Mouse (Mus musculus) embryo, embryonic 10.5 days (tissue): Measurements from ENCODE around the gene Nt5m.

ENCODE experiments used
- DNase-seq: peaks from one replicate; pipeline ENCODE4 v3.0.0-alpha.2; 2015; ENCODE audit warnings: low spot score

The Nt5m gene

DNA sequence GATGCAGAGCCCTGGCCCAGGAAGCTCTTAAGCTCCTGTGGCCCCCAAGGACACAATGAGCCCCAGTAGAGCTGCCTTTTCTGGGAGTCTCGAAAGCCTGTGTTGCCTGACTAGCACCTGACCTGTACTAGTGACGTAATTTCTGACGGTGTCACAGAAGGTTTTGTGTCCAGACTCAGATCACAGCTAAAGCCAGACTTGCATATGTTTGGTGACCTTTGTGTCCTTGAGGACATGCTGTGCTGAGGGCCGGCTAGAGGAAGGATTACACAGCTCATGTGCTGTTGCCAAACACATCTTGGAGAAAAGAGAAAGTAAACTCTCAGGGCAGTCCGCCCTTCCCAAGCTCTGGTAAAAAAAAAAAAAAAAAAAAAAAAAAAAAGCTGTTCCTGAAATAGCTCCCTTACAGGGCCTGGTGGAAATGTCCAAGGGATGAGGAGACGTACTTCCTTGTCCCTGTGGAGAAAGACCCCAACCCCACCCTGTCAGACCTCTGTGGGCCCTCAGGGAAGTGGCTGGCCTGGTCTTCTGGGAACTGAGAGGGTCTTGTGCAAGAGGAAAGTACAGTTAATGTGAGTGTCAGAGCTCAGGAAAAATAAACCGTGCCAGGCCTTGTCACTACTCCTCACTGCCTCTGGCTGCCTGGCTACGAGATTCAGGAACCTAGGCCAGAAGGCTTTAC, 62.9 kb downstream of the Nt5m start:
- DNase-seq, result no peak

DNA sequence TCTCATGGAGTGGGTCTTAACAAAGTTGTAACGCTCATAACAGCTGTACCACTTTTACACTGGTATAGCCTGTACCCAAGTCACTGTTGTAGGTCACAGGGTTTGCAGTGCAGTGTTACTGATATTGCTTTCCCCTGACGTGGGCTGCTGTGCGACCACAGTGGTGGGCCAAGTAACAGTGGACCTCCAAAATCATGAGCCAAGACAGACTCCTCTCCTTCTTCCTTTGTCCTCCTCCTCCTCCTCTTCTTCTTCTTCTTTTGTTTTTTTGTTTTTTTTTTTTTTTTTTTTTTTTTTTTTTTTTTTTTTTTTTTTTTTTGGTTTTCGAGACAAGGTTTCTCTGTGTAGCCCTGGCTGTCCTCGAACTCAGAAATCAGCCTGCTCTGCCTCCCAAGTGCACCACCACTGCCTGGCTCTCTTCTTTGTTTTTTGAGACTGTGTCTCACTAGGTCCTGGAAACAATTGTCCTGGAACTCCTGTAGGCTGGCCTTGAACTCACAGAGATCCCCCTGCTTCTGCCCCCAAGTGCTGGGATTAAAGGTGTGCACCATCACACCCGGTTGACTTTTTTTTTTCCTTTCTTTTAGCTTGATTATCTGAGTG, 67.4 kb downstream of the Nt5m start:
- DNase-seq, result no peak

DNA sequence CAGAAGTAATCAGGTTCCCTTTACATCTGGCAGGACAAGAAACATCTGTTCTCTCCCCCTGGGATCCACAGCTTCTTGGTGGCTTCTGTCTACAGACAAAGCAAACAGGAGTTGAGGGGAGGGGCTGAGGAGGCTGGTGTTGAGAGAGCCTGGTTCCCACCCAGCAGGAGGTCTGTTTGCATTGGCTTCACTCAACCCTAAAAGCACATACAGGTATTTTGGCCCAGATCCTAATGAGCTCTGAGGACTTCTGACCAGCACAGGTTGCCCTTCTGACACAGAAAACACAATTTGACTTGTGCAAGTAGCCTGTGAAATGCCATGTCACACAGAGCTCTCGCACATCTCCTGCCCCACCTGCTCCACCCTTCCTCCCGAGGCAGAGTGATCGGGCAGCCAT, 69.2 kb downstream of the Nt5m start:
- DNase-seq, result no peak

DNA sequence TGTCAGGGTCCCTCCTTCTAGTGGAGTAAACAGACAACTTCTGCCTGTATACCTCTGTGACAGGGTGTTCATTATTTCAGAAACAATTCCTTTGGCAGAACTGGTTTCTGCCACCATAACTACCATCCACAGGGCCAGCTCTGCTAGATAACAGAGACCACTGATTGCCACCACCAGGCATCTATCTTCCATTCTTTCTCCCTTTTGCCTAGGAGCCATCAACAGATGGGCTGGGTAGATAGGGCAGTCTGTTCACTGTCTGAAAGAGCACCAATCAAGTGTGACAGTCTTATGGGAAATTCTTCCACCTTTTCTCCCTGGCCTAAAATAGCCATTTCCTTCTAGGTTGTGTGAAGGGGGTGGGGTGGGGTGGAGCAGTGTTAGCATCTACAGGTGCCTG, 71.3 kb downstream of the Nt5m start:
- DNase-seq, result no peak

DNA sequence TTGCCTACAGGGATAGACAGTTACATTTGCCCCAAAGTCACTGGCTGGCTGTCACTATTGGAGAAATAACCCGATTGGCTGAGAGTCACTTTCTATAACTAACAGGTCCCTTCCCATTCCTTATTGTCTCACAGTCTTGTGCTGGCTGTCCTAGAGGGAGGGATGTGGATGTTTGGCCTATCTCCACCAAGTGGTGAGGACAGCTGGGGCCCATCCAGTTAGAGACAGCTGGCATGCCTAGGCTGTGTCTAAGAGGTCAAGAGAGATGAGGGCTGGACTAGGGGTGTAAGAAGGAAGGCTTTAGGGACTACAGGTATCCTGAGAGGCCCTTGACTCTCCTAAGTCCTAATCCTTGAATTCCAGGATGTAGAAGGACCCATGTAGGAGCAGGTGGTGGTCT, 72.3 kb downstream of the Nt5m start:
- DNase-seq, result no peak

DNA sequence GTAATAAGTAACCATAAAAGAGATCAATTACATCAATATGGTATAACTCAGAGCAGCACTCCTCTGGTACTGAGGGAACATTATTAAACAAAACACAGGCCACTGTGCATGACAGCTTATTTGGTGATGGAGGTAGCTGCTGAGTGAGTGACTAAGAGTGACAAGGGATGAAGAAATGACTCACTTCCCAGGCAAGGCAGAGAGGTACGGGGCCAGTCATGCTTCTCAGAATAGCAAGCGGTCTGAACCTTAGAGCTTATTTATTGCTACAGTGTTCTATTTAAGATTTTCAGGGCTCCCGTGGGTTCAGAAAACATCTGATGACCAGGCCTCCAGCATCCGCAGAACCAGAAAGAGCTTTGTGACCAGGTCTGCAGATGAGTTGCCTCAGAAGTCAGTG, 74.5 kb downstream of the Nt5m start:
- no peak for DNase-seq

DNA sequence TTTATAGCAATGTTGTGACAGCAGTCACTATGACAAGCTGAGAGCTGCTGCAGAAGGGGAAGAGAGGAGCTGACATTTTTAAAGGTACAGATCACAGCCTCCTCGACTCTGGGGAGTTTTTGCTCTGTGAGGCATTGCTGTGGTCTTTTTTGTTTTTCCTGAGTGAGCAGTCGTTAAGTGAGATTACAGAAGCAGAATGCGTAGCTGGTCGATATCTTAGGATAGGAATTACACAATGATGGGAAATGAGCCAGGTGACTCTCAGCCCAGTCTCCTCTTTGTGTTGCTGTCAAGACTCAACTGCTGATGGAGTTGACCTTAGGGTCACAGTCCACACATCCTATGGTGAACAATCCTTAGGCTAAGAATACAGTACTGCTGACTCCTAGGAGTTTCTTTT, 78.8 kb downstream of the Nt5m start:
- no peak for DNase-seq

DNA sequence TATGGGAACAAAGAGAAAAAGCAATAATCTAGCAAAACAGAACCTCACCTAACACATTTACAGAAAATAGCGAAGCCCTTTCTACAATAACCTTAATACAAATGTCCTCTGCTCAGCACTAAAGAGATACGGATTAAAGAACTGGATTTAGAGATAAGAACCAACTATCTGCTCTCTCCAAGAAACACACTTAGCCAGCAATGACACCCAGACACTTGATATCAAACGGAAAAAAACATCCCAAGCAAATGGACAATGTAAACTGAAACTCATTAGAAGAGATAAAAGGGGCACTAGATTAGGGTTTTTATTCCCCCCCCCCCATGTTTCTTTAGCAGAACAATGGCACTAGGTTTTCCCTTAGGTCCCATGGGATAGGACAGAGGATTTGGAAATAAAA, 80.2 kb downstream of the Nt5m start:
- DNase-seq, result no peak

DNA sequence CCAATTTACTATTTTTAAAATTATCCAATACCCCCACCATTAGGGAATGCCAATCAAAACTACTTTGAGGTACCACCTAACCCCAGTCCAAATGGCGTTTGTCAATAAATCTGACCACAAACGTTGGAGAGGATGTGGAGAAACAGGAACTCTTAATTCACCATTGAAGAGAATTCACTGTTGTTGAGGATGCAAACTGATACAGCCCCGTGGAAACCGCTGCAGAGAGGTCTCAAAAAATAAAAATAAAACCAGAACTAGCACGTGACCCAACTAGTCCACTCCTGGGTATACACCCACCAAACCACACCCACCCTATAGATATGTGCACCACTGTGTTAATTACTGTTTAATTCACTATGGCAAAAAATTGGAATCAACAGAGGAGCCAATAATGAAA, 81.1 kb downstream of the Nt5m start:
- DNase-seq, result no peak

DNA sequence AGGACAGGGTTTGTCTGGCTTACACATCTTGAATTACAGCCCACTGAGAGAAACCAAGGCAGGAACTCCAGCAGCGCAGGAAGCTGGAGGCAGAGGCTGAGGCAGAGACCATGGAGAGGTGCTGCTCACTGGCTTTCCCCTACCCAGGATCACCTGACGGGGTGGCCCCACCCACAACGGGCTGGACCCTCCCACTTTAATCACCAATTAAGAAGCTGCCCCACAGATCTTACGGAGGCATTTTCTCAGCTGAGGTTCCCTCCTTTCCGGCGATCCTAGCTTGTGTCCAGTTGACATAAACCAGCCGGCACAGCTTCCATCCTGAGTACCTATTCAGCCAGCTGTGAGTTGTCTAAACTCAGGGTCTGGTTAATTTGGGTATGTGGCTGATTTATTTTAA, 82.0 kb downstream of the Nt5m start:
- DNase-seq, result peak; percentile 34

DNA sequence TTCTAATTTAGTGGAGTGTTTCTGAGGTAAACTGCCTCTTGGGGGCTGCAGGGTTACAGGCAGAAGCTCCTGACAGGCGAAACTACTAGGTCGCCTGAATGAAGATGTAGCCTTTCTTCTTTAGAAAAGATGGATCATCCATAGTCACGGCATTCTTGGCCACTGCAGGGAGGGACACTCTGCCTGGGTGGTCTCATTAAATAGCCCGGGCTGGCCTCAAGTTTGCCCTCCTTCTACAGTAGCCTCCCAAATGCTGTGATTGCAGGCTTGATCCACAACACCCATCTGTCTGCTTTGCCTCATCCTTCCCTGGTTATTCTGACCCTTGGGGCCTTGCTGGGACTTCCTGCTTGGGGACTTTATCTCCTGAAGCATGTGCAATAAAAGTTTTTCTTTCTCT, 90.8 kb downstream of the Nt5m start:
- DNase-seq, result no peak
